Mouse (Mus musculus) B cell, adult (primary cell): ENCODE measurements around the gene Pgm2. TPM values are rescaled to one million over a fixed set of nuclear protein-coding genes. Genes with fewer than 3 reads are reported as not detected.

ENCODE experiments used
- total RNA-seq: library from RNA; stranded (reverse); gene quantifications from 4 replicates; pipeline ENCODE4 v1.2.4, GENCODE M21; 2023; ENCODE audit not compliant: inconsistent age

Gene Pgm2
- total RNA-seq: 11.1 to 18.3 TPM (median 14.5 TPM) in 4 replicates

DNA sequence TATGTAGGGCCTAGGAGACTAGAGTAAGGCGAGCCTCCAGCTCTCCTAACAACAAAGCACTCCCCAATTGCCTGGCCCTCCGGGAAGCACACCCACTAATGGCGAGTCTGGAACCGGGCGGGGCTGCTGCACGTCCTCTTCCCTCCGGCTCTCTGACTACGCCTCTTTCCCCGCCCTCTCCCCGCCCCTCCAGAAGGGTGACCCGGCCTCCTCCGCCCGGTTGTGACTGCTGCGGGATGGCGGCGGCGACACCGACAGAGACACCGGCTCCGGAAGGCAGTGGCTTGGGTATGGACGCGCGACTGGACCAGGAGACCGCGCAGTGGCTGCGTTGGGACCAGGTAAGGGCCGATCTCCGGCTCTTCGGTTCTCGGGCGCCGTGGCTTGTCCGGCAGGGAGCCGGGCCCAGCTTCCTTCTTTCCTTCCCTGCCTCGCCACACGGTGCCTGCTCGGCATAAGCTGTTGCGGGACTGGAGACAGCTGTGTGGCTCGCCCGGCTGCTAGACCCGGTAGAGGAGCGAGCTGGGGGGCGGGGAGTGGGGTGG lies at the start of gene Pgm2:
Gene Pgm2, plus strand, starts transcription at position 203 of the 545 bp plus-strand sequence.

DNA sequence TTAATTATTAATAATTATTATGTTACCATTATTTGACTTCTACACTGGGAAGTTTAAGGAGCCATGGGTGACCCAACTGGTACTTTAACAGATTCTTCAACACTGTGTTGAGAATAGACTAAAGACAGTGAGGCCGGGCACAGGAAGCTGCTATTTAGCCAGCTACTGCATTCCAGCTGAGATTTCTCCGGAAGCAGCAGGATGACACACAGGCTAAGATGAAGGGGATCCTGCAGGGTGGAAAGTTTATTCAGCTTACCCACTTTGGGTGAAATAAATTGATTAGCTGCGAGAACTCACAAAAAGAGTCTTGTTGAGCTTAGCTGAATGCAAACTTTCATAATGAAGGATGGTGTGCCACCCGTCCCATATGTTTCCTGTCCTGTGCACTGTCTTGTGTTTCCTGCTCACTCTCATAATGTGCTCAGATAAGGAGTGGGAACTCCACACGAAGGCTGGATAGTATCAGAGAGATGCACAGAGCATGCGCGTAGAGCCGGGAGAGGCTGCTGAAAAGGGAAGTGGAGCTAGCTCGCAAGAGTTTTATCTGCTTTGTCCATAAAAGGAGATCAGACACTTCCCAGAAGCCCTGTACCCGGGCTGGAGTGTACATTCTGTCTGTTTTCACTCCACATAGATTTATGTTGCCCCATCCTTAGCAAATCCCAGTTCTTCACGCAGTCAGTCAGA lies 63.3 kb downstream of the Pgm2 start, which contains the start of gene Tbc1d1:
Gene Tbc1d1, plus strand, starts transcription at position 445 of the 690 bp plus-strand sequence.

Other genes starting within 250 kb of the Pgm2 start
- 21.5 to 28.5 TPM (median 26.8 TPM) in 4 replicates for gene Rell1, start 124.1 kb upstream of the Pgm2 start, total RNA-seq
- 108 to 114 TPM (median 111 TPM) in 4 replicates for gene Tbc1d1, start 63.4 kb downstream of the Pgm2 start, total RNA-seq